Mouse (Mus musculus) gastrocnemius, adult 2 months (tissue): ENCODE data around the gene Mpp3. TPM values are rescaled to one million over a fixed set of nuclear protein-coding genes. Genes with fewer than 3 reads are reported as not detected.
A peak's percentile ranks its signal among the peaks of the same experiment; 100 is the strongest.
"Not testable (repeated sequence)": the region's sequence is repeated elsewhere in the genome, so short reads cannot be mapped to it uniquely, and the experiment has no call there.

Experiments used
- DNase-seq: peaks from one replicate; pipeline ENCODE4 v3.0.0; 2022
- H3K27ac ChIP-seq: fragments of 200-600 bp; 2 replicates; pipeline ENCODE4 v1.8.1; 2022; ENCODE audit warnings: mild to moderate bottlenecking
- H3K4me3 ChIP-seq: fragments of 200-600 bp; 2 replicates; pipeline ENCODE4 v1.8.1; 2022; ENCODE audit warnings: mild to moderate bottlenecking, moderate library complexity
- CTCF ChIP-seq: fragments of 200-600 bp; IDR thresholded peaks from 2 replicates; pipeline ENCODE4 v1.8.1; 2022; ENCODE audit warnings: antibody characterized with exemption, mild to moderate bottlenecking, moderate library complexity
- intact Hi-C: fragments of 180-260 bp; cut with DNase I; formaldehyde crosslinking; loops from one replicate; pipeline ENCODE4 v1.15.1; 2025
- total RNA-seq, 2 experiments: library from RNA; stranded (reverse); gene quantifications; 2 replicates each; pipeline ENCODE4 v1.2.3; 2021

Gene Mpp3
- total RNA-seq, 2 experiments from 2014 or later, result 19.4 to 34.7 TPM

GRCm38 (mm10) chr11:101995938-101996337 is 32.3 kb downstream of the Mpp3 start:
- no peak for DNase-seq
- Histone ChIP-seq H3K27ac (no peak overlapping the region), H3K4me3 (no peak overlapping the region)
- TF ChIP-seq CTCF, result no peak
- intact Hi-C loops, result no loop called here

- Histone ChIP-seq H3K4me3 (no peak overlapping the region), H3K27ac (peak overlapping the region; percentile 16; the same call in 1 of the 2 replicates)
- no peak for TF ChIP-seq CTCF
- no peak for DNase-seq
- intact Hi-C loops, result no loop called here
These were observed 34.2 kb downstream of the Mpp3 start for GRCm38 (mm10) chr11:101994100-101994499.

- DNase-seq, result no peak
- intact Hi-C loops, result no loop called here
- Histone ChIP-seq H3K27ac (no peak overlapping the region), H3K4me3 (no peak overlapping the region)
- TF ChIP-seq CTCF, result no peak
These were observed 35.9 kb downstream of the Mpp3 start for GRCm38 (mm10) chr11:101992411-101992810.

- Histone ChIP-seq H3K4me3 (no peak overlapping the region), H3K27ac (no peak overlapping the region)
- no peak for TF ChIP-seq CTCF
- intact Hi-C loops, result no loop called here
- DNase-seq, result no peak
These were observed 36.4 kb downstream of the Mpp3 start for GRCm38 (mm10) chr11:101991813-101992212.

- Histone ChIP-seq H3K4me3 (no peak overlapping the region), H3K27ac (no peak overlapping the region)
- no peak for TF ChIP-seq CTCF
- intact Hi-C loops, result no loop called here
- DNase-seq, result no peak
These were observed 38.0 kb downstream of the Mpp3 start for GRCm38 (mm10) chr11:101990244-101990643.

GRCm38 (mm10) chr11:101986913-101987312 is 41.3 kb downstream of the Mpp3 start, which contains the start of gene Dusp3:
Gene Dusp3 (minus strand): TSS chr11:101987013.
- no peak for TF ChIP-seq CTCF
- 0 out of 2 replicates have a peak within 1 kb of the TSS, but pooled peaks have one; percentile 4 for H3K27ac ChIP-seq
- intact Hi-C loops, result loop anchor here (1.0 to 5.0 kb wide), 2 partner anchors 53 to 150 kb away; no protein-coding TSS in a partner anchor
- no peak for DNase-seq
- peak within 1 kb of the TSS; percentile 32 for H3K4me3 ChIP-seq

- no peak; the same call in none of the 2 replicates for TF ChIP-seq CTCF
- 0 out of 2 replicates have a peak overlapping the region, but pooled peaks have one; percentile 4 for H3K27ac ChIP-seq
These were observed 42.3 kb downstream of the Mpp3 start for GRCm38 (mm10) chr11:101985990-101986389.

GRCm38 (mm10) chr11:101985450-101985849 is 42.8 kb downstream of the Mpp3 start:
- intact Hi-C loops, result loop anchor here (5.0 kb wide), 1 partner anchor 152 kb away; no protein-coding TSS in a partner anchor

More at GRCm38 (mm10) chr11:101985990-101986389, 42.3 kb downstream of the Mpp3 start:
- H3K4me3 ChIP-seq, result peak overlapping the region; percentile 32
- peak; percentile 91 for DNase-seq
- intact Hi-C loops, result loop anchor here (1.0 to 5.0 kb wide), 2 partner anchors 54 to 151 kb away; no protein-coding TSS in a partner anchor

GRCm38 (mm10) chr11:101984054-101985025 is 43.9 kb downstream of the Mpp3 start, which contains the start of gene Cfap97d1:
Gene Cfap97d1 (plus strand): TSS chr11:101984279.
- H3K4me3 ChIP-seq, result peak within 1 kb of the TSS; percentile 90
- no peak for TF ChIP-seq CTCF
- intact Hi-C loops, result loop anchor here (5.0 kb wide), 1 partner anchor 153 kb away; no protein-coding TSS in a partner anchor
- H3K27ac ChIP-seq, result peak within 1 kb of the TSS; percentile 99
- DNase-seq, result peak; percentile 98

More at GRCm38 (mm10) chr11:101985450-101985849, 42.8 kb downstream of the Mpp3 start:
- not testable (repeated sequence) for DNase-seq, H3K4me3 ChIP-seq
- peak overlapping the region; percentile 99 for H3K27ac ChIP-seq

GRCm38 (mm10) chr11:101983431-101983921 is 44.8 kb downstream of the Mpp3 start:
- Histone ChIP-seq H3K27ac (peak overlapping the region; percentile 99), H3K4me3 (peak overlapping the region; percentile 90)
- intact Hi-C loops, result no loop called here
- TF ChIP-seq CTCF, result no peak
- no peak for DNase-seq

- no peak for TF ChIP-seq CTCF
- Histone ChIP-seq H3K4me3 (peak overlapping the region; percentile 90), H3K27ac (peak overlapping the region; percentile 99)
- intact Hi-C loops, result no loop called here
- DNase-seq, result peak; percentile 41
These were observed 45.3 kb downstream of the Mpp3 start for GRCm38 (mm10) chr11:101982981-101983411.

- peak overlapping the region; percentile 99 for H3K27ac ChIP-seq
- peak overlapping the region; percentile 90 for H3K4me3 ChIP-seq
- no peak for TF ChIP-seq CTCF
- DNase-seq, result peak; percentile 79
- intact Hi-C loops, result no loop called here
These were observed 46.4 kb downstream of the Mpp3 start for GRCm38 (mm10) chr11:101981850-101982249.
